Mouse (Mus musculus) liver, adult 2 months (tissue): ENCODE results near the gene Grxcr1.

Source experiments
- CTCF ChIP-seq: fragments of 200-500 bp; IDR thresholded peaks from 2 replicates; pipeline ENCODE4 v1.5.1; 2011; ENCODE audit warnings: low read depth, low read length, control low read depth
- POLR2A ChIP-seq: fragments of 200-500 bp; IDR thresholded peaks from 2 replicates; pipeline ENCODE4 v1.6.1; 2011; ENCODE audit warnings: low read length, control low read depth; ENCODE audit not compliant: insufficient read depth; ENCODE audit errors: extremely low read depth

DNA sequence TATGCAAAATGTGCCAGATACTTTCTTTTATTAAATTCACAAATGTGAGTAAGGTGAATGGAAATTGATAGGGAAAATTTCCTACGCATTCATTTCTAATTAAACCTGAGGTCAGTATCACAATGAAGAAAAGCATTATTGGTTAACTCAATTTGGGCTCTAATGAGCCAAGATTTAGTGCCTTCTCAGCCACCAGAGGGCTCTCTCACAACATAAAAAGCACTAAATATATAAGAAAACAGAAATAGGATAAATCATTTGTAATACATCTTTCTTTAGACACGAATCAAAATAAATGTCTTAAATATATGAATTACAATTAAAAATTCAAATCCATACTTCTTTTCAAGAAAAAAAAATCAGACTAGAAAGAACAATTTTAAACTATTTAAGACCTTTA, 89.2 kb downstream of the Grxcr1 start:
- no peak for TF ChIP-seq CTCF
- TF ChIP-seq POLR2A: no peak
